Mouse (Mus musculus) bone marrow macrophage, adult 2 months (primary cell): ENCODE data around the gene Yars.

Experiments
- CTCF ChIP-seq: IDR thresholded peaks from 2 replicates; pipeline ENCODE4 v1.5.1; 2012; ENCODE audit warnings: low read depth, mild to moderate bottlenecking, low read length, moderate library complexity
- POLR2A ChIP-seq: IDR thresholded peaks from 2 replicates; pipeline ENCODE4 v1.6.1; 2012; ENCODE audit warnings: mild to moderate bottlenecking, low read depth, low read length, borderline replicate concordance

DNA sequence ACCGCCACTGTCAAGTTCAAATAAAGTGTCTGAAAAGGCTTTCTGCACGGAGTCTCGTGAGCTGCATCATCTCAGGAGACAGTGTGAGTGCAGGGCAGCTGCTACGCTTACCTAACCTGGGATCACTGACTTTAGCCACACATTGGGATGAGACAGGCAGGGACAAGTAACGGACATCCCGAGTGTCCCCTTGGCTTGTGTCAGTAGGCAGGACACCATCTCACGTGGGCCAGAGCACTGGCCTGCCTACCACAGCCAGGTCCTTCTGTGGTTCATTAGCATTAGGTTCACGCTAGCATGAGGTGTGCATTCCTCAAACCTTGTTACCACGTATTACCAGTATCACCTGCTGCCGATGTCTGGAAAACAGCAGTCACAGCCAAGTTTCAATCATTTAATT is 29.6 kb downstream of the Yars start:
- TF ChIP-seq POLR2A (no peak), CTCF (no peak)
